Mouse (Mus musculus) T-helper 17 cell (primary cell): ENCODE measurements around the gene Tyro3.

Experiments
- in situ Hi-C, 2 experiments: fragments of 300-600 bp; cut with MboI, MseI; formaldehyde crosslinking; loops; 1 replicate in 1 of 2; 2 replicates in 1 of 2; pipeline ENCODE4 v1.15.1; 2025; ENCODE audit warnings: high pct_unique_total_duplicates in 2 of 2

Tyro3 gene

DNA sequence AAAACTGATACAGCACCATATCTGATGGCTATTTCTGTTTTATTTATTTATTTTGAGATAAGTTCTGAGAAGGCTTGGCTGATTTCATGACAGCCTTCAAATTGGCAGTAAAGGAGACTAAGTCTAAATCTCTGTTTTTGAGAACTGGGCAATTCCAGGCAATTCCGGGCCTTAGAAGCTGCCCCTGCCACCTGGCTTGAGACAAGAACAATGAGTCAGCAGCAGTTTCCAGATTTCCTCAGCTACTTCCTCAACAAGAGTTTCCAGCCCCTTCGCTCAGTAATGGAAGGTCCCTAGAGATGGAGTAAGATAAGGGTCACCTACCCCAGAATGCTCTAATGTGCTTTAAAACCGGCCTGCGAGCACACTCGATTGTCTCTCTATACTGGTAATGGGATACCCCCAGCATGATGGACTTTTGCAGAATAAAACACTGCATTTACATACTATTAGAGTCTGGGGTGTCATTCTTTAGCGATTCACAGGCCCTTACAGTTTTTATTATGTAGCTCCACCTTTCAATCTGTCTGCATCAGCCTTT, 57.8 kb downstream of the Tyro3 start:
- in situ Hi-C loops: no loop called here

DNA sequence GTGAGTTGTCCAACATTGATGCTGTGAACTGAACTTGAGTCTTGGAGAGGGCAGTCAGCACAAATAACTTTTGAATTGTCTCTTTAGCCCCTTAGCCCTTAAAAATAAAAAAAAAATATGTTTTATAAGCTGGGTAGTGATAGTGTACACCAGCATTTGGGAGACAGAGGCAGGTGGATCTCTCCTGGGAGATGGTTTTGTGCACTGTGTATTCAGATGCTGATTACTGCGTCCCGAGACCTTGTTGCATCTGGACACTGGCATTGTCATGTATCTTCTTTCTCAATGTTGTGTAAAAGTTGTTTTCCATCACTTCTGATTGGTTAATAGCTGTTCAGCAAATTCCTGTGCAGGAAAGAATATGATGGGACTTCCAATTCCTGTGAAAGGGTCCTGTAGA, 59.8 kb downstream of the Tyro3 start:
- in situ Hi-C loops: no loop called here

DNA sequence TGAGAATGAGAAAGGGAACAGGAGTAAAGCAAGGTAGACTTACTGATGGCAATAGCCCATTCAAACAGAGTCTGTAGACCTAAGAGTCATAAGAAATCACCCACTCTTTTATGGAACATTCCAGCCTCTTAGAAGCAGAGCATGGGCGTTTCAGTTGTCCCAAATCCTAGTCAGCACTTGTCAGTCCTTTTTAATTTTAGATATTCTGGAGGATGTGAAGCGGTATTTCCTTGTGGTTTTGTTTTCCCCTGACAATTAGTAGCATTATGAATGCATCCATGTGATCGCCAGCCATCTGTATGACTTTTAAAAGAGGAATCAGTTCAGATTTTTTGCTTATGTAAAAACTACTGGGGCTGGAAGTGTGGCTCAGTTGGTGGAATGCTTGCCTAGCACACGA, 67.0 kb downstream of the Tyro3 start:
- in situ Hi-C loops: loop anchor here in 1 of 2 experiments (10.0 kb wide), 1 partner anchor 310 kb away; no protein-coding TSS in a partner anchor
